Mouse (Mus musculus) kidney, embryonic 15.5 days (tissue): ENCODE results near the gene Gcm1. TPM values are rescaled to one million over a fixed set of nuclear protein-coding genes. Genes with fewer than 3 reads are reported as not detected.

Experiments
- ATAC-seq: fragments of 200-750 bp; cut with Nextera tagmentation; replicated peaks from 2 replicates; pipeline ENCODE4 v1.8.0; 2017; ENCODE audit warnings: moderate TSS enrichment; ENCODE audit not compliant: low FRiP score
- H3K27ac ChIP-seq: fragments of 300-500 bp; sonication (generic); 2 replicates; pipeline ENCODE4 v1.5.1; 2015; ENCODE audit warnings: mild to moderate bottlenecking, inconsistent platforms
- H3K27me3 ChIP-seq: fragments of 300-500 bp; sonication (generic); 2 replicates; pipeline ENCODE4 v1.6.1; 2015; ENCODE audit warnings: inconsistent platforms
- H3K36me3 ChIP-seq: fragments of 300-500 bp; sonication (generic); 2 replicates; pipeline ENCODE4 v1.6.1; 2015; ENCODE audit warnings: inconsistent platforms
- H3K4me1 ChIP-seq: fragments of 300-500 bp; sonication (generic); 2 replicates; pipeline ENCODE4 v1.6.1; 2015; ENCODE audit warnings: inconsistent platforms
- H3K4me2 ChIP-seq: fragments of 300-500 bp; sonication (generic); 2 replicates; pipeline ENCODE4 v1.6.1; 2015; ENCODE audit warnings: moderate library complexity, mild to moderate bottlenecking, inconsistent platforms
- H3K4me3 ChIP-seq: fragments of 300-500 bp; sonication (generic); replicated peaks from 2 replicates; pipeline ENCODE4 v1.5.1; 2015; ENCODE audit warnings: mild to moderate bottlenecking, inconsistent platforms
- H3K9ac ChIP-seq: fragments of 300-500 bp; sonication (generic); 2 replicates; pipeline ENCODE4 v1.6.1; 2015; ENCODE audit warnings: mild to moderate bottlenecking, inconsistent platforms
- H3K9me3 ChIP-seq: fragments of 300-500 bp; sonication (generic); replicated peaks from 2 replicates; pipeline ENCODE4 v1.6.1; 2016; ENCODE audit warnings: inconsistent platforms
- WGBS: fragments of 180-500 bp; shearing (Covaris S2); methylation state at CpG from one replicate; pipeline ENCODE4 v1.1.7; 2015; ENCODE audit warnings: mixed read lengths; 5-methylcytosine and 5-hydroxymethylcytosine counted together
- polyA plus RNA-seq: library from polyadenylated mRNA; unstranded; fragments of >200 nt; fragmentation: Nextera tagmentation; extraction: Ambion mirVana; gene quantifications from 2 replicates; pipeline ENCODE4 v1.2.1, GENCODE M21; 2015

The Gcm1 gene
- polyA plus RNA-seq, 1 experiment from 2014 or later: 1.2 TPM

DNA sequence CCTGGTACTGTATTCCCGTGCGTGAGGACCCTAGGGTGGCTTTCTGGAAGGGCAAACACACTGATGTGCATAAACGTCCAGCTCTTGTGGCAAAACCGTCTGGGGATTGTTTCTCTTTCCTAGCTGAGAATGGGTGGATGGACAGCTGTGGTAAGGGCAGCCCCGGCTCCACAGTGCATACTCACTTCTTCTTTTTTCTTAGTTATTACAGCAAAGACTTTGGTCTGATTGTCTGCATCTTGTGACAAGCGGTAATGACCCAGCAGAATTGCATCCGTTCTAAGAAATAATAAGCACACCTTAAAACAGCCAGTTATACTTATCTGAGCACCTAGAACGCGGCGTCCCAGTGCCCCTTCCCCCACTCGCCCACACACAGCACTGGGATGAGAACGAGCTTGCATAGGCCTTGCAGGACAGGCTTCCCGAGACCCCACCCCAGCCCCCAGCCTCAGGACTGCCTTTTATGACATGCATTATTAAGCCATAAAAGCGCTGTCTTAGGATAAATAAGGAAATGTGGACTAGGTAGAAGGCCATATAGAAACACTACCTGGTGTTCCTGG, 34.1 kb downstream of the Gcm1 start:
- WGBS: 75% methylated on average over 14 of the region's 14 CpGs
- H3K27ac ChIP-seq: no peak overlapping the region
- H3K4me2 ChIP-seq: no peak overlapping the region
- no peaks in the 10 kb centered on the region for H3K4me1 ChIP-seq
- no peaks in the 10 kb centered on the region for H3K9me3 ChIP-seq
- no peak overlapping the region for H3K4me3 ChIP-seq
- peaks cover 73% of the 10 kb centered on the region for H3K36me3 ChIP-seq
- no peak overlapping the region for H3K9ac ChIP-seq
- no peaks in the 10 kb centered on the region for H3K27me3 ChIP-seq
- no peak for ATAC-seq

DNA sequence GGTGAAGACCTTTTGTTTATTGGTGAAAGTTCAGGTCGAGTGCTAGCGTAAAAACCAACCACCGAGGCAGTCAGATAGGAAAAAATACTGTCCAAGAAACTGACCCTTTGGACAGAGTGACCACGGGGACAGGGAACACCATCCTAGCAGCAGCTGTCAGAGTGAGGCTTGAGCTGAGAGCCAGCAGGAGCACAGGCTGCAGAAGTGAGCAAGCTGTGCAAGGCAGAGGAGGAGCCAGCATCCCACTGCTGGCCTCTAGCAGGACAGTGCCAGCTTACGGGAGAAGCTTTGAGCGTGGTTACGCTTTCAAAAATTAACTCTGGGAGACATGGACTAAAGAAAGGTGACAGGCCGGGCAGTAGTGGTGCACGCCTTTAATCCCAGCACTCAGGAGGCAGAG, 36.0 kb downstream of the Gcm1 start:
- peaks cover 78% of the 10 kb centered on the region for H3K36me3 ChIP-seq
- no peaks in the 10 kb centered on the region for H3K27me3 ChIP-seq
- no peak overlapping the region for H3K4me2 ChIP-seq
- no peak for ATAC-seq
- no peak overlapping the region for H3K9ac ChIP-seq
- 79% methylated on average over 9 of the region's 9 CpGs for WGBS
- H3K9me3 ChIP-seq: no peaks in the 10 kb centered on the region
- no peaks in the 10 kb centered on the region for H3K4me1 ChIP-seq
- H3K4me3 ChIP-seq: no peak overlapping the region
- no peak overlapping the region for H3K27ac ChIP-seq

DNA sequence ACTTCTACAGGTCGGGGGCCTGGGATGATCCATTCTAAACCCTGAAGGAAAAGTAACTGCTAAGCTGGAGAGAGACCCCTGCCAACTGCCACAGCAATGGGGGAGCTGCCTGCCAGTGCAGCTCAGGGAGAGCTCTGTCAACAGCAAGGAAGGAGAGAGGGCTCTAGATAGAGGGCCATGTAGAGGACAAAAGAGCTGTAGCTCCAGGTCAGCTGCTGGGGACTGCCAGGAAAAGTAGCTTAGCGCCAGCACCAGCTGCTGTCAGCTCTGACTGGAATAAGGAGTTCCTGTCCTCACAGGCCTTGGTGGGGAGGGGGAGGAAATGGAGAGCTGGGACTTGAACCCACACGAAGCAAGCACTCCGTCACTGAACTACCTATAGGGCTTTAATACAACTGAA, 36.8 kb downstream of the Gcm1 start:
- ATAC-seq: no peak
- H3K36me3 ChIP-seq: peaks cover 81% of the 10 kb centered on the region
- WGBS: 80% methylated on average over 4 of the region's 4 CpGs
- no peaks in the 10 kb centered on the region for H3K27me3 ChIP-seq
- H3K9ac ChIP-seq: no peak overlapping the region
- H3K4me2 ChIP-seq: no peak overlapping the region
- no peak overlapping the region for H3K27ac ChIP-seq
- no peaks in the 10 kb centered on the region for H3K4me1 ChIP-seq
- H3K9me3 ChIP-seq: no peaks in the 10 kb centered on the region
- H3K4me3 ChIP-seq: no peak overlapping the region

DNA sequence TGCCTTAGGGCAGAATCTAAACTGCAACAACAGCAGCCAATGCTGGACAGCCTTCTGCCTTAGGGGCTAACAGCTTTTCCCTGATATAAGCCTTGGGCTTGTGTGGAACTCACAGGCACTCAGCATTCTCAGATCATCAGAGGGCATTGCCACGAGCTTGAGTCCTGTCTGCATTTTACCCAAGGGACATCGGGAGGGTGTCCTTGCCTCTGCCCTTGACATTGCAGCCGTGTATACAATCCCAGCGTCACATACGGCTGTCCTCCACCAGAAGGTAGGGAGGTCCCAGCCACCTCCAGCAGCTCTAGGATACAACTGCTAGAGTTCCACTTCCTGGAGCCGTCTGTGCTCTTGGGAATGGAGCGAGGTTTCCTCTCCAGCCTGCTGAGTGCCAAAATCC, 37.2 kb downstream of the Gcm1 start:
- 81% methylated on average over 7 of the region's 7 CpGs for WGBS

DNA sequence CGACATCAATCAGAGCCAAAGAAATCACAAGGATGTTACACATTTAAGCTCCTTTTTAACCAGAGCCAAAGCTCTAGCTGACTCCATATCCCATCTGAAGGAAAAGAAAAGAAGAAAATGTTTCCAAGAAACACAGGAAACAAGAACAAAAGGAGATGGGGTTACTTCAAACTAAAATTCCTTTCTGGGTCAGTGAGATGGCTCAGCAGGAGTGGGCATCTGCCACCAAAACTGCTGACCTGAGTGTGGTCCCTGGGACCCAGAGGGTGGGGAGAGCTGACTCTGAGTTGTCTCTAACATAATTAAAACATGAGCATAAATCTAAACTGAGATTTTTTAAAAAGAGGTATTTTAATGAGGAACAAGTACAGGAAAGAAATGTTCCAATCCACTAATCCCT, 38.2 kb downstream of the Gcm1 start:
- Histone ChIP-seq H3K27ac (no peak overlapping the region), H3K27me3 (no peaks in the 10 kb centered on the region), H3K4me3 (no peak overlapping the region), H3K4me2 (no peak overlapping the region), H3K9ac (no peak overlapping the region), H3K9me3 (no peaks in the 10 kb centered on the region), H3K36me3 (peaks cover 80% of the 10 kb centered on the region), H3K4me1 (no peaks in the 10 kb centered on the region)
- no peak for ATAC-seq
- WGBS: 88% methylated on average over 1 of the region's 1 CpGs

More for the DNA sequence above, 37.2 kb downstream of the Gcm1 start:
- no peak for ATAC-seq
- no peak overlapping the region for H3K4me2 ChIP-seq
- H3K4me3 ChIP-seq: no peak overlapping the region
- H3K27me3 ChIP-seq: no peaks in the 10 kb centered on the region
- H3K27ac ChIP-seq: no peak overlapping the region
- peaks cover 81% of the 10 kb centered on the region for H3K36me3 ChIP-seq
- H3K9me3 ChIP-seq: no peaks in the 10 kb centered on the region
- H3K9ac ChIP-seq: no peak overlapping the region
- H3K4me1 ChIP-seq: no peaks in the 10 kb centered on the region

DNA sequence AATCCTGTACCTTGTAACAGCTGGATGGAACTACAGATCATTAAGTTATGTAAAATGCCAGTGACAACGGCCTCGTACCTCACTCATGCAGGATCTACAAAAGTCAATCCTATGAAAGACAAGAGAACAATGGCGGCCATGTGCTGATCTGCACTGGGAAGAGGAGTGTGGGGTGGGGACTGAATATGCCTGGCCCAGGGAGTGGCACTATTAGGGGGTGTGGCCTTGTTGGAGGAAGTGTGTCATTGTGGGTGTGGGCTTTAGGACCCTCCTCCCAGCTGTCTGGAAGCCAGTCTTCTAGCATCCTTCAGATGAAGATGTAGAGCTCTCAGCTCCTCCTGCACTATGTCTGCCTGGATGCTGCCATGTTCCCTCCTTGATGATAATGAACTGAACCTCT, 38.9 kb downstream of the Gcm1 start:
- no peak for ATAC-seq
- Histone ChIP-seq H3K9ac (no peak overlapping the region), H3K4me3 (no peak overlapping the region), H3K27ac (no peak overlapping the region), H3K27me3 (no peaks in the 10 kb centered on the region), H3K4me1 (no peaks in the 10 kb centered on the region), H3K4me2 (no peak overlapping the region), H3K36me3 (peaks cover 80% of the 10 kb centered on the region), H3K9me3 (no peaks in the 10 kb centered on the region)
- WGBS: 88% methylated on average over 3 of the region's 3 CpGs

DNA sequence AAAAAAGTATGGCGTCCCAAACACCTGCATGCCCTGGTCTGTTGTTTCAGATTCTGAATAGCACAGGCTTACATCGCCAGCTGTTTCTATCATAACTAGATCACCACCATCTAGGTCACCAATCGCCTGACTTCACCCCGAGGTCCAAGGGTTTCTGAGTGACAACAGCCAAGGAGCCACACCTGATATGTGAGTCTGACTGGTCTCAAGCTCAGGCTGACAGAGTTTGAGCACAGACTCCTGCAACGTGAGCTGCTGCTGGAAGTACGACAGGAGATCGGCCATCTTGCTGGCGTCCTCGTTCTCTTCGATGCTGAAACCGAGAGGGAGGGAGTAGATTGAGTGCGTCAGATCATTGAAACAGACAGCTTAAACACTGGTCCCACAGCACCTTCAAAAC, 44.0 kb downstream of the Gcm1 start:
- no peak overlapping the region for H3K4me2 ChIP-seq
- H3K9ac ChIP-seq: no peak overlapping the region
- no peak overlapping the region for H3K4me3 ChIP-seq
- 94% methylated on average over 12 of the region's 12 CpGs for WGBS
- H3K36me3 ChIP-seq: peaks cover 91% of the 10 kb centered on the region
- H3K27me3 ChIP-seq: no peaks in the 10 kb centered on the region
- H3K4me1 ChIP-seq: no peaks in the 10 kb centered on the region
- H3K9me3 ChIP-seq: no peaks in the 10 kb centered on the region
- ATAC-seq: no peak
- H3K27ac ChIP-seq: no peak overlapping the region

DNA sequence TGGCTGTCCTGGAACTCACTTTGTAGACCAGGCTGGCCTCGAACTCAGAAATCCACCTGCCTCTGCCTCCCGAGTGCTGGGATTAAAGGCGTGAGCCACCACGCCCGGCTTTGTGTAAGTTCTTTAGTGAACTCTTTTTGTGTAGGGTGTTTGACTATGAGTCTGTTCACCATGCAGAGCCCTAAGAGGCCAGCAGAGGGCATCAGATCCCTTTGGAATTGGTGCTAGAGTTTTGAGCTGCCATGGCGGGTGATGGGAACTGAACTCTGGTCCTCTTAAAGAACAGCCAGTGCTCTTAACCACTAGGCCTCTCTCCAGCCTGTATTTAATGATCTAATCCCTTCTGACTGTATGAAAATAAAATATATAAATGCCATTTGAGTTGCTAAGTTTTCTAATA, 44.7 kb downstream of the Gcm1 start:
- WGBS: 96% methylated on average over 6 of the region's 6 CpGs
- no peak overlapping the region for H3K4me3 ChIP-seq
- no peaks in the 10 kb centered on the region for H3K9me3 ChIP-seq
- H3K27me3 ChIP-seq: no peaks in the 10 kb centered on the region
- H3K36me3 ChIP-seq: peaks cover 91% of the 10 kb centered on the region
- no peak for ATAC-seq
- no peak overlapping the region for H3K27ac ChIP-seq
- no peak overlapping the region for H3K9ac ChIP-seq
- H3K4me1 ChIP-seq: no peaks in the 10 kb centered on the region
- no peak overlapping the region for H3K4me2 ChIP-seq

DNA sequence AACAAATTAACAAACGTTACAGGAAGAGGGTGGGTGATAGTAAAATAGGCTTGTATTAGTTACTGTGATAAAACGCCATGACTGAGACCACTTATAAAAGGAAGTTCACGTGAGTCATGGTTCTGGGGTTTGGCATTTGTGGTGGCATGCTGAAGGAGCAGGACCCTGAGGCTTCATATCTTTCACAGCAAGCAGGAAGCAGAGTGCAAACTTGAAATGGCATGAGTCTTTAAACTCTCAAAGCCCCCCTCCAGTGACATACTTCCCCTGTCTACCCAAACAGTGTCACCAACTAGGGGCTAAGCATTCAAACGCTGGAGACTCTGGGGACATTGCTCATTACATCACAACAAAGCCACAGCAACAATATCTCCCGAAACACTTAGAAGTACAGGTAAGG, 49.2 kb downstream of the Gcm1 start:
- H3K27ac ChIP-seq: no peak overlapping the region
- peaks cover 78% of the 10 kb centered on the region for H3K36me3 ChIP-seq
- 82% methylated on average over 5 of the region's 5 CpGs for WGBS

DNA sequence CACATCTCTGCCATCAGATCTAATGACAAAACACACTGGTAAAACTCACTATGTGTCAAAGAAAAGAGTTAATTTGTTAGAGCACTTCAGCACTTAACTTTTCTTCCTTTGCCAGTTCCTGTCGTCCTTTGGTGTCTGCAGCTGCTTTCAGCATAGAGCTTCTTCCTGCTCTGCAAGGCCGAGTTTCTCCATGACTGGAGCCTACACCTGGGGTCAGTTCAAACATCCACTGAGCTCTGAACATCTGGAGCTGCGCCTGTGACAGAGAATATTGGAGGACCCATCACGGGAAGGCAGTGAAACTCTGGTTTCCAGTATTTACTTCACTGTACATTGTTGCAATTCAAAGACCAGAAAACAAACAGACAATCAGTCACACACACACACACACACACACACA, 49.7 kb downstream of the Gcm1 start:
- Histone ChIP-seq H3K36me3 (peaks cover 74% of the 10 kb centered on the region), H3K4me1 (peaks cover 12% of the 10 kb centered on the region)
- WGBS: 72% methylated on average over 4 of the region's 4 CpGs

More for the DNA sequence above, 49.2 kb downstream of the Gcm1 start:
- Histone ChIP-seq H3K9ac (no peak overlapping the region), H3K4me2 (no peak overlapping the region), H3K27me3 (no peaks in the 10 kb centered on the region), H3K4me3 (no peak overlapping the region), H3K4me1 (peaks cover 10% of the 10 kb centered on the region; the same call in 1 of the 2 replicates), H3K9me3 (no peaks in the 10 kb centered on the region)
- no peak for ATAC-seq

DNA sequence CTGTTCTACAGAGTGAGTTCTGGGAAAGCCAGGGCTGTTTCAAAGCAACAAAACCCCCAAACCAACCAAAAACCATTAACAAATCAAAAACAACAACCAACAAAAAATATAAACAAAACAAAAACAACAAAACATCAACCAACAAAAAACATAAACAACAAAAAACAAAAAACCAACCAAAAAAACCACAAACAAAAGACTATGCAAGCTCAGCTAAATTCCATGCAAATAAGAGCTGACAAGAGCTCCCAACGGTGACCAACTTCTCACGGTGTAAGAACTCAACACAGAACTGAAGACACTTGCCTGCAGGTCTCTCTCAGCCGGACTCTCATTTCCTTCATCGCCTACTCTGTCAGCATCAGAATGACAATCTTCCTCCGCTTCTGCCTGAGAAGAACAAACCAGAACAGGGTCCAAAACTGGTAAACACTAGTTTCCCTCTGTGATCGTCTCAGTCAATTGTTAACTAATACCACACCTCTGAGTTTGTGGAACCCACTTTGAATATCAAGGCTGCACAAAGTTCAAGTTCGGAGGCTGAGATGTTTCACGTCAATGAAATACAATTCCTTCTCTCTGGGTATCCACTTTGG, 52.3 kb downstream of the Gcm1 start:
- no peak for ATAC-seq
- Histone ChIP-seq H3K4me3 (no peak overlapping the region), H3K36me3 (peaks cover 49% of the 10 kb centered on the region), H3K9me3 (no peaks in the 10 kb centered on the region), H3K27me3 (no peaks in the 10 kb centered on the region), H3K4me1 (peaks cover 26% of the 10 kb centered on the region), H3K4me2 (no peak overlapping the region), H3K27ac (no peak overlapping the region), H3K9ac (no peak overlapping the region)
- WGBS: 85% methylated on average over 8 of the region's 8 CpGs

More for the DNA sequence above, 49.7 kb downstream of the Gcm1 start:
- Histone ChIP-seq H3K9me3 (no peaks in the 10 kb centered on the region), H3K27ac (no peak overlapping the region), H3K27me3 (no peaks in the 10 kb centered on the region), H3K9ac (no peak overlapping the region), H3K4me2 (no peak overlapping the region), H3K4me3 (no peak overlapping the region)
- ATAC-seq: no peak

DNA sequence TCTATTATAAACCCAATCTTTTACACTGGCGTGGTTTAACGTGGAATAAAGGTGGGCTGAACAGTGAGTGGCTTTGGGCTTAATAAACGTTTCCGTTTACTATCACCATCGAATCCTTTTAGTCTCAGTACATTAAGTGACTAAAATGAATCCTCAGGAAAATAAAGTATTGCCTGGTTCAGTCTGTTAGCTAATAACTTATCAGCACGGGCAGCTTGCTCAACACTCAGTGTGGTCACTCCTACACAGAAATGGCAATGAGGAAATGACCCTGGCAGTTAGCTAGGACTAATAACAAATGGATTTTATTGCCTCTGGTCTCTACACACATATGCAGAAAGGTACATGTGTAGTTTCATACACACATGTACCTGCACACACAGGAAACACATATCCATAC, 53.2 kb downstream of the Gcm1 start:
- Histone ChIP-seq H3K4me2 (no peak overlapping the region), H3K27ac (no peak overlapping the region), H3K27me3 (no peaks in the 10 kb centered on the region), H3K9ac (no peak overlapping the region), H3K4me3 (no peak overlapping the region), H3K36me3 (peaks cover 42% of the 10 kb centered on the region), H3K9me3 (no peaks in the 10 kb centered on the region), H3K4me1 (peaks cover 34% of the 10 kb centered on the region)
- 59% methylated on average over 6 of the region's 6 CpGs for WGBS
- ATAC-seq: no peak

DNA sequence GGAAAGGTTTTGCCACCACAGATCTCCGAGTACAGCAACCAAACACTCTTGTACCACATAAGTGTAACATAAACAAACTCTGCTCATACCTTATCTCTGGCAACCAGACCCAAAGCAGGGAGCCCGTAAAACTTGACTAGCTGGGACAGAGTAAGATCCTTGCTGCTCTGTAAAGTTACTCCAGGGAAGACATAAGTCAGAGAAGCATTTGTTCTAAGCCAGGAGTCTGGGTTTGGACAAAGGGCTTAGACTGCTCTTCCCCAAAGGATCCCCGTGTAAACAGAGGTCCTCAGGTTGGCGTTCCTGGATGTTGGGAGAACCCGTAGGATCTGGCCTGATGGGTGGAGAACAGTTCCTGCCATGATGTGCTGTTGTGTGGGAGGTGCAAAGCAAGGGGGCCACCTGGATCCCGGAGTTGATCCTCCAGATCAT, 53.8 kb downstream of the Gcm1 start:
- Histone ChIP-seq H3K4me2 (0 out of 2 replicates have a peak overlapping the region, but pooled peaks have one; percentile 4), H3K36me3 (peaks cover 36% of the 10 kb centered on the region), H3K4me3 (no peak overlapping the region), H3K9ac (no peak overlapping the region), H3K4me1 (peaks cover 35% of the 10 kb centered on the region), H3K27me3 (no peaks in the 10 kb centered on the region), H3K27ac (no peak overlapping the region), H3K9me3 (no peaks in the 10 kb centered on the region)
- no peak for ATAC-seq
- WGBS: 72% methylated on average over 6 of the region's 6 CpGs
